Mouse (Mus musculus) ES-Bruce4 (cell line): ENCODE measurements around the gene Ints6l.

ENCODE experiments used
- CTCF ChIP-seq: IDR thresholded peaks from one replicate; pipeline ENCODE4 v1.8.1; 2011; ENCODE audit warnings: low read depth, low read length
- EP300 ChIP-seq: IDR thresholded peaks from 2 replicates; pipeline ENCODE4 v1.6.1; 2011; ENCODE audit warnings: low read depth, low read length; ENCODE audit not compliant: insufficient read depth

GRCm38 (mm10) chrX:56553584-56553983 lies 98.9 kb downstream of the Ints6l start:
- TF ChIP-seq CTCF: no peak
- TF ChIP-seq EP300: no peak
